Mouse (Mus musculus): ENCODE results near the gene Ppip5k1.

- TF ChIP-seq GATA1 (IDR thresholded peaks at IDR 0.05; ENCODE audit: low read length) = no peak
- TF ChIP-seq TAL1 (IDR thresholded peaks at IDR 0.05; ENCODE audit: low read length) = no peak
Measured at GRCm38 (mm10) chr2:121268446-121268845, 86.8 kb downstream of the Ppip5k1 start.
